Mouse (Mus musculus): ENCODE data around the gene Phactr1.
A peak's percentile ranks its signal among the peaks of the same experiment; 100 is the strongest.

The Phactr1 gene

DNA sequence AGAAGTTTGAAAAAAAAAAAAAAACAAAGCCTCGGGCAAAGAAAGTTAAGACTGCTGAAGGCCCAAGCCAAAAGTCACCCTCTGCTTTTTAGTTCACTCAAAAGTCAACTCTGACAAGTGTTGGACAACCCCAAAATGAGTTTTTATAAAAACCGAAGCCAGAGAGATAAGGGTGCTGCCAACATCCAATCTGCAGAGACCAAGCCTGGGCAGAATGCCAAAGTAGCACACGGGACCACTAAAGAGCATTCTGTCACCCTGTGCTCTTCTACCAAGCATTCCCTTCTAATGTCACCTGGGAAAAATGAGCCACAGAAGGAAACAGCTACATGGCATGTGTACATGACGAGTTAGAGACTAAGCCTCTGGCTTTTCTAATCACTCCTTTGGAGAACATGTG, 454.0 kb downstream of the Phactr1 start:
- DNase-seq, result no peak

DNA sequence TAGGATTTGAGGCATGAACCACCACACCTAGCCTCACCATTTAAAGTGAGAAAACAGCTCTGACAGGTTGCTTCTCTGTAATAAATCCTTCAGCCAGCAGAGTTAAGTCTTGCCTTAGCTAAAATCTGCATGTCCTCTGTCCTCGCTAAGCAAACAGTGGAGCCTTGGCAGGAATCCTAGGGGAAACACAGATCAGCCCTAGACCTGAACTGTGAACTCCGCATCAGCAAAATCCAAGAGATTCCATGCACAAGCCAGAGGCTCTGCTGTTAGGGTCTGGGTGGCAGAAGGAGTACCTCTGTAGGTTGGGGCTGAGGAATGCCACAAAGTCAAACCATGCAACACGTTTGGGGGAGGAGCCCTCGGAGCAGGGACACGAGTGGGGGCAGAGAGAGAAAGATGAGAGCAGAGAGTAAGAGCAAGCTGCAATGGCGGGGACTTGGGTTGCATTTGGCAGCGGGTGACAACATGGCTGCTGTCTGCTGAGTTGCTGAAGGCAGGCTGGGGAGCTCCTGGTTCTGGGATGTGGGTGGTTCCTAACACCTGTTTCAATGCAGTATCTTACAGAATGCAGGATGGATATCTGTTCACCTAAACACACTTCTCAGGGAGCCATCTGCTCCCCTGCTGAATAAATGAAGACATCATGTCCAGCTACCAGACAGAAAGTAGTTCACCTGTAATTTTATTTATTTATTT, 464.4 kb downstream of the Phactr1 start:
- DNase-seq, result no peak

DNA sequence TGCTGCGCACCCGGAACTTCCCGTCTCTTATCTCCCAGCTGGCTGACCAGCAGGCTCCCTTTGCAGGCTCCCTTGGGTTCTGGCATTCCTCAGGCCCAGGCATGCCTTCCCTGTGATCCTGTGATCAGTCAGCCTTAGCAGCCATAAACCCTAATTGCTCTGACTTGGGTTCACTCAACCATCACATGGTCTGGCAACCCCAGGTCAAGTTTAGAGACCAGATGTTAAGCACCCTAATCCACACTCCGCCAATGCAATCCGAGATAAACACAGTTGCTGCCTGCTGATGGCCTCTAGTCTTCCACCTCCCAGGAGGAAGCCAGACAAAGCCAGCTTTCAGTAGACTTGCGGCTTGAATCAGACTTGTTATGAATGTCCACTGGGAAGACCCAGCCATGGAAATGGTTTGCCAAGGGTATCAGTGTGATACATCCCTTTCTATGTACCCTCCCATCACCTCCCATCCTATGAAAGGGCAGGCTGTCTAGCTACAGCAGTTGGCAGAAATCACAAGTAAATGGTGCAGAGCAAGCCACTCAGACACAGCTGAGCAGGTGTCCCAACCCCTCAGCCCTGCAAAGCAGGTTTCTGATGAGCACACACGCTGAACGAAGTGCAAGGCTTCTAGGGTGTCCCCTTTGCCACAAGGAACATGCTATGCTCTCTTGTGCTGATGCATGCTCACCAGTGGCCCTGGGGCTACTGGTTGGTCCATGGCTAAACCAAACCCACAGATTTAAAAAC, 466.3 kb downstream of the Phactr1 start:
- DNase-seq, result no peak

GRCm38 (mm10) chr13:43148692-43149091, 468.3 kb downstream of the Phactr1 start:
- no peak for DNase-seq

- DNase-seq, result no peak
These were observed 469.2 kb downstream of the Phactr1 start for GRCm38 (mm10) chr13:43149661-43150060.

GRCm38 (mm10) chr13:43152005-43152520, 471.6 kb downstream of the Phactr1 start:
- DNase-seq, result no peak

DNA sequence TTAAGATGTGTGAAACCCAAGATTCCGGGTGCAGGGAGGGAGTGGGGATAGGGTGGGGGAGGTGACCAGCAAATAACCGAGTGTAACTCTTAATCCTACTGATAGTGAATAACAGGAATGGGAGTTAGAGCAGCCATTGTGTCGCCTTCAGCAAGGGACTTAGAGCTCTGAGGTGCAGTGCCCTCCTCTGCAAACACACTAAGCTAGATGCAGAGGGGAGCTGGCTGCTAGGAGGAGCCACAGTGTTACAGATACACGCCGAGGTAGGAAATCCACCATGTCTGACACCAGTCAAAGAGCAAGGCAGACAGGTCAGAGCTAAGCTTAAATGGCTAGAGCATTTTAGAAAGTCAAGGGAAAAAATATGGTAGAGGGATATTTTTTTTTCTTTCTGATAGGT, 476.9 kb downstream of the Phactr1 start:
- no peak for DNase-seq

DNA sequence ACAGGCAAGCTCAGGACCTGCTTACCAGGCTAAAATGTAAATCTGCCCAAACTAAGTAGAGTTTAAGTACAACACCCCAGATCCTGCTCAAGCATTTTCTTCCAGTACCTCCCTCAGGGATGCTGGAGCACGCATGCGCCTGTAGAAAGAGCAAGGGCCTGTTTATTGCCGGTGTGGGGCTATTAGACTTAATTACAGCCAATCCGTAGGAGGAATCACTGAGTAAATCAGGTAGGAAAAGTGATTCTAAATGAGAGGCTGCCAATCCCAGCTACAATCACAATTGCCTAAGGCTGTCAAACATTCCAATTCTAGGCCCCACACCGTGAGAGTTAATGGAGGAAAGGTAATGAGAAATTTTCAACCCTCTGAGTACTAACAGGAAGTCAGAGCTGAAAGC, 477.9 kb downstream of the Phactr1 start:
- no peak for DNase-seq

- DNase-seq, result peak in 1 of 2 experiments; percentile 10
These were observed 479.0 kb downstream of the Phactr1 start for GRCm38 (mm10) chr13:43159429-43159828.

- no peak for DNase-seq
These were observed 487.3 kb downstream of the Phactr1 start for GRCm38 (mm10) chr13:43167721-43168120.

DNA sequence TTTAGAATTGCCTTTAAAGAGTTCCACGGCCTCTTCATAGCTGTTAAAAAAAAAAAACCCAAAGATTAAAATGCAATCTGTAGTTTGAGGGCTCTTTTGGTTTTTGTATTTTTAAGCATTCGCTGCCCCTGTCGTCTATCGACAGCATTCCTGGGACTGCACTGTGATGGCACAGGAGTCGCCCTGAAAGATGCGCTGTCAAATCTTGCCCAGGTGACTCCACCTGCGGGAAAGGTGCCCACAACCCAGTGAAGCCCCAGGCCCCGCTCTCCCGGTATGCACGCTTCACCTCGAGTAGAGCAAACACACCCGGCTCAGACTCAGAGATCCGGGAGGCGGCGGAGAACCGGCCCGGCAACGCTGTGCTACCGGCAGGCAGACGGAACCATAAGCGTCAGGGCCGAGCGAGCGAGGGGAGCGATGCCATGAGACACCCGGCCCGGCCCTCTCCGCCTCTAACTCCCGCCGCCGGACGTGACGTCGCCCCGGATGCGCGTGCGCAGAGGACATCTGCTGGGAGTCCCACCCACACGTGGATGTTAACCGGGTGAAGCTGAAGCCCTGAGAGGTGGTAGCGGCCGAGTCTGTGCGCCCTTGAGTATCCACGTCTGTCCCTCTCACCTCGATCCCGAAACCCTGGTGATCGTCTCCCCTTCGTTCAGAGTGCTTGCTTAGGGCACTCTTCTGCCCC, 490.7 kb downstream of the Phactr1 start, which contains the start of gene Tbc1d7:
TSS of gene Tbc1d7 (minus strand) at position 482 of the 691 bp plus-strand sequence.
- peak; percentile 97 for DNase-seq

GRCm38 (mm10) chr13:43172036-43172713, 491.8 kb downstream of the Phactr1 start:
- no peak for DNase-seq

GRCm38 (mm10) chr13:43173262-43173661, 492.8 kb downstream of the Phactr1 start:
- peak; percentile 68 to 77 for DNase-seq

- no peak for DNase-seq
These were observed 496.3 kb downstream of the Phactr1 start for GRCm38 (mm10) chr13:43176676-43177075.

DNA sequence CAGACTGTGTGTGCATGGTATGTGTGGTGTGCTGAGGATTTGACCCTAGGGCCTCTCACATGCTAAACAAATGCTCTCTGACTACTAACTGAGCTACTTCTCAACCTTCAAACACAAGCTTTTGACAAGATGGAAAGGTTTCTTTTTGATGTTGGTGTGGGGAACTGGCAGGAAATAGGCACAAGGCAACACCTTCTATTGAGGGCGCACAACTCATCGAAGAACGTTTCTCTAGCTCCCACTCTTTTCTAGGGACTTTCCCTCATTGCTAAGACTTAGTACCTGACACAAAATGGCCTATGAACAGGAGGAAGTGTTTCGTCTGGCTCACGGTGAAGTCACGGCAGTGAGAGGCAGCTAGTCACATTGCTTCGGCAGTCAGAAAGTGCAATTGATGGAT, 496.9 kb downstream of the Phactr1 start:
- no peak for DNase-seq

- no peak for DNase-seq
These were observed 500.7 kb downstream of the Phactr1 start for GRCm38 (mm10) chr13:43181104-43181503.

- peak; percentile 69 to 73 for DNase-seq
These were observed 502.2 kb downstream of the Phactr1 start for GRCm38 (mm10) chr13:43182465-43183201.

DNA sequence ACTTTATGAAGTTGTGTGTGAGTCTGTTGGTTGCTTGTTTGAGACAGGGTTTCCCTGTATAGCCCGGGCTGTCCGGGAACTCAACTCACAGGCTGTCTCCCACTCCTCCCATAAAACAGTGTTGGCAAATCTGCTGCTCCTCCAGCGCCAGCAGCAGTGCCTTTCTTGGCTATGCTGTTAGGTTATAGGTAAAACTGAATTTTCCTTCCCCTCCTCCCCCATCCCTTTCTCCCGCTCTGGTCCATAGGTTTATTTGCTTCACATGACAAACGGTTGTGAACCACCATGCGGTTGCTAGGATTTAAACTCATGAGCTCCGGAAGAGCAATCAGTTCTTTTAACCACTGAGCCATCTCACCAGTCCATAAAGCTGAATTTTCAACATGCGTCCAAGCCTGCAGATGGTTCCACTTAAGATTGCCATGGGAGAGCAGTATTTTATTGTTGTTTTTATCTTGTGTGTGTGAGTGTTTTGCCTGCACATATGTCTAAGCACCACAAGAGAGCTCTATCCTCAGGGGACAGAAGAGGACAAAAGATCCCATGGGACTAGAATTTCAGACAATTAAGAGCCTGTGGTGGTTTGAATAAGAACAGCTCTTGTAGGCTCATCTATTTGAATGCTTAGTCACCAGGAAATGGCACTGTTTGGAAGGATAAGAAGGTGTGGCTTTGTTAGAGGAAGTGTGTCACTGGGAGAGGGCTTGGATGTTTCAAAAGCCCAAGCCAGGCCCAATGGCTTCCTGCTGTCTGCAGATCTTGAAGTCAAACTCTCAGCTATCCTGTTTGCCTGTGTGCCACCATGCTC, 503.0 kb downstream of the Phactr1 start:
- DNase-seq, result no peak

DNA sequence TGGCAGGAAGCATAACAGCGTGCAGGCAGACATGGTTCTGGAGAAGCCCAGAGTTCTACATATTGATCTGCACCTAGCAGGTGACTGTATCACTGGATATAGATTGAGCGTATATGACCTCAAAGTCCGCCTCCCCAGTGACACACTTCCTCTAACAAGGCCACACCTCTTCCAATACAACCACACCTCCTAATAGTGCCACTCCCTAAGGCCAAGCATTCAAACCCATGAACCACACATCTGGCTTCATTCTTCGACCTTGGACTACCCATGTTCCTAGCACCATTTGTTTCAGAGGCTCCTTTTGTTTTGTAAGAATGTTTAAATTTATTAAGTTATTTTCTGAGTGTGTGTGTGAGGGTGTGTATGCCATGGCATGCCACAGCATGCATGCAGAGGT, 507.3 kb downstream of the Phactr1 start:
- no peak for DNase-seq

Measured in lung, adult 18-20 months (tissue).